Mouse (Mus musculus) intestine, postnatal 0 days (tissue): ENCODE data around the gene Ftl1. TPM values are rescaled to one million over a fixed set of nuclear protein-coding genes. Genes with fewer than 3 reads are reported as not detected.
"Not testable (repeated sequence)": the region's sequence is repeated elsewhere in the genome, so short reads cannot be mapped to it uniquely, and the experiment has no call there.

ENCODE experiments used
- ATAC-seq: fragments of 200-750 bp; cut with Nextera tagmentation; 2 replicates; pipeline ENCODE4 v1.8.0; 2017; ENCODE audit warnings: mild to moderate bottlenecking, moderate TSS enrichment, moderate library complexity
- H3K27ac ChIP-seq: fragments of 300-500 bp; sonication (generic); 2 replicates; pipeline ENCODE4 v1.5.1; 2014; ENCODE audit warnings: mild to moderate bottlenecking, low read depth, low read length, moderate library complexity
- H3K27me3 ChIP-seq: fragments of 300-500 bp; sonication (generic); replicated peaks from 2 replicates; pipeline ENCODE4 v1.6.1; 2014; ENCODE audit warnings: low read length, mixed read lengths; ENCODE audit not compliant: control insufficient read depth, insufficient read depth
- H3K36me3 ChIP-seq: fragments of 300-500 bp; sonication (generic); 2 replicates; pipeline ENCODE4 v1.6.1; 2014; ENCODE audit warnings: mild to moderate bottlenecking, moderate library complexity; ENCODE audit not compliant: control insufficient read depth, insufficient read depth
- H3K4me1 ChIP-seq: fragments of 300-500 bp; sonication (generic); replicated peaks from 2 replicates; pipeline ENCODE4 v1.6.1; 2014; ENCODE audit warnings: antibody characterized with exemption, low read length, mixed read lengths; ENCODE audit not compliant: control insufficient read depth, insufficient read depth
- H3K4me2 ChIP-seq: fragments of 300-500 bp; sonication (generic); replicated peaks from 2 replicates; pipeline ENCODE4 v1.6.1; 2014; ENCODE audit warnings: low read depth, mild to moderate bottlenecking, moderate library complexity
- H3K4me3 ChIP-seq: fragments of 300-500 bp; sonication (generic); 2 replicates; pipeline ENCODE4 v1.5.1; 2014; ENCODE audit warnings: low read depth, low read length
- H3K9ac ChIP-seq: fragments of 300-500 bp; sonication (generic); 2 replicates; pipeline ENCODE4 v1.6.1; 2014; ENCODE audit warnings: mild to moderate bottlenecking, low read depth, low read length
- H3K9me3 ChIP-seq: fragments of 300-500 bp; sonication (generic); 2 replicates; pipeline ENCODE4 v1.6.1; 2016; ENCODE audit warnings: mixed run types; ENCODE audit not compliant: control insufficient read depth
- CTCF ChIP-seq: sonication (generic); IDR thresholded peaks from 2 replicates; pipeline ENCODE4 v1.5.1; 2016; ENCODE audit warnings: low read depth, mild to moderate bottlenecking, control low read depth, antibody characterized with exemption, moderate library complexity
- whole genome bisulfite sequencing: fragments of 180-500 bp; shearing (Covaris S2); extraction: QIAGEN DNeasy Blood & Tissue Kit; methylation state at CpG from one replicate; pipeline ENCODE4 v1.1.7; 2014; 5-methylcytosine and 5-hydroxymethylcytosine counted together
- polyA plus RNA-seq: library from polyadenylated mRNA; unstranded; fragments of >200 nt; fragmentation: Nextera tagmentation; extraction: Ambion mirVana; gene quantifications from 2 replicates; pipeline ENCODE4 v1.2.1, GENCODE M21; 2015

The Ftl1 gene
- polyA plus RNA-seq, 1 experiment from 2014 or later: 14,059 TPM

DNA sequence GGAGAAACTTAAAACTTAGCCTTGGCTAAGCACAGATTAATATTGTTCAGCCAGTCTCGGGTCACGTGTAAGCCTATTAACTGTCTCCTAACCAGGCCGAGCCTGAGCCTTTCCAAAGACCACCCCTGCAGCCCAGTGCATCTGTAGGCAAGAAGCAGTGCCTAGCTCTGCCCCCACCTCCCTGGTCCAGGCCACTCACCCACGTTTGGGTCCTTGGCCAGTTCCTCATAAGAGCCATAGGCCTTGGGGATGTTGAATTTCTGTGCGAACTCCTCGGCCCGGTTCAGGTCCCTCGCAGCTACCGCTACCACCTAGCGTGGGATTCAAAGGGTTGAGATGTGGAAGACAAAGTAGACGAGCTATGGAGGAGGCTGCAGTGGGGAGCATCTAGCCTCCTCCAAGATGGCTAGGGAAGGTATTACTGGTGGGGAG is 28.2 kb upstream of the Ftl1 start:
- peak overlapping the region; percentile 39; the same call in 1 of the 2 replicates for H3K4me3 ChIP-seq
- ATAC-seq: 0 out of 2 replicates have a peak, but pooled peaks have one; percentile 4
- WGBS: 69% methylated on average over 11 of the region's 11 CpGs
- H3K27me3 ChIP-seq: no peaks in the 10 kb centered on the region
- peak overlapping the region; percentile 71 for H3K4me2 ChIP-seq
- H3K4me1 ChIP-seq: no peaks in the 10 kb centered on the region
- H3K9ac ChIP-seq: no peak overlapping the region
- TF ChIP-seq CTCF: no peak
- no peaks in the 10 kb centered on the region for H3K9me3 ChIP-seq
- H3K27ac ChIP-seq: no peak overlapping the region
- H3K36me3 ChIP-seq: peaks cover 6% of the 10 kb centered on the region; the same call in 1 of the 2 replicates

DNA sequence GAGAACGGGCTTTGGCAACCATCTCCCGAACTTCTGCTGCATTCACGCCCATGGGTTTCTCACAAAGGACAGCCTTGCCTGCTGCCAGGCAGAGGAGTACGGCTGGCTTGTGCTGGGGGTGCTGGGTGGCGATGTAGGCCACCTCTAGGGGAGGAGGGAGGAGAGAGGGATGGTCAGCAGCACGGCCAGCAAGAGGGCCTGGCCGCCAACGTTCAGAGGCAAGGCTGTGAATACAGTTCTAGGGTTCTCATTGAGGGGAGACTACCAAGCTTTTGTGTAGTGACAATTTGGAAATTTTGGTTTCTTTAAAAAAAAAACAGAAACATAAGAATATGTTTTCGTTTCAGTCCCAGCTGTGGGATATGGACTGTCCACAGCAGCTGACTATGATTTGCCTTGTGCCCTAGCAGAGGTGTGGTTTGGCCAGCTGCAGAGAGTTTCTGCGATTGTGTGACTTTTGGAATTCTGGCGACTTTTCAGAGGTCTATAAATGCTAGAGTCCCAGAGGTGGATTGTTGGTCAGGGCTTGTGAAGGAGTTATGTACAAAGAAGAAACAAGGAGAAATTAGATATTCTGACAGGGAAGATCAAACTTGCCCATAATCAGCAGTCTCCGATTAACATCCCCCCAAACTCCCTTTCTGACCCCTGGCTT is 27.2 kb upstream of the Ftl1 start, which contains the start of gene Gm45808:
Gene Gm45808, minus strand, starts transcription at position 51 of the 655 bp plus-strand sequence.
- Histone ChIP-seq H3K27ac (no peak within 1 kb of the TSS), H3K36me3 (no peaks in the 10 kb centered on the region), H3K9ac (no peak within 1 kb of the TSS), H3K9me3 (no peaks in the 10 kb centered on the region), H3K4me1 (no peaks in the 10 kb centered on the region), H3K4me2 (no peak within 1 kb of the TSS), H3K27me3 (no peaks in the 10 kb centered on the region), H3K4me3 (no peak within 1 kb of the TSS)
- no peak for ATAC-seq
- no peak for TF ChIP-seq CTCF
- WGBS: 79% methylated on average over 12 of the region's 12 CpGs

DNA sequence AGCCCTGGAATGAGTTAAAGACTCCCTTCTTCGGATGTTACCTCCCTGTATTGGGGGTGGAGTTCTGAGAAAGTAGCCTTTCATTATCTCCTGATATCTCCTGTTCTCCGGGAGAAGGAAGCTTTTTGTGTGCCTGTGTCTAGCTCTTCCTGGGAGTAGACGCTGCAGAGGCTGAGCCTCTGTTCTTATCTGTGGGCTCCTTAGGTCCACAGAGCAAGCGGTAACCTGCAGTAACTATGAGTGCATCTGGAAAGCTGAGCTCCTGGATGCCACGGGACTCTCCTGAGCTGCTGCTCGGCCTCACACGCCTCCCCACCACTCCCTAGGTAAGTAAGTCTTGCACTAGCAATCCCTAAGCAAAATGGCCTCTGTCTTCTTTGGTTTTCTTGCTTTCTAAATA is 26.5 kb upstream of the Ftl1 start:
- ATAC-seq: no peak
- Histone ChIP-seq H3K4me2 (no peak overlapping the region), H3K9ac (no peak overlapping the region), H3K36me3 (no peaks in the 10 kb centered on the region), H3K27ac (no peak overlapping the region), H3K9me3 (no peaks in the 10 kb centered on the region), H3K4me3 (no peak overlapping the region), H3K4me1 (no peaks in the 10 kb centered on the region), H3K27me3 (no peaks in the 10 kb centered on the region)
- no peak for TF ChIP-seq CTCF
- WGBS: 45% methylated on average over 7 of the region's 7 CpGs

DNA sequence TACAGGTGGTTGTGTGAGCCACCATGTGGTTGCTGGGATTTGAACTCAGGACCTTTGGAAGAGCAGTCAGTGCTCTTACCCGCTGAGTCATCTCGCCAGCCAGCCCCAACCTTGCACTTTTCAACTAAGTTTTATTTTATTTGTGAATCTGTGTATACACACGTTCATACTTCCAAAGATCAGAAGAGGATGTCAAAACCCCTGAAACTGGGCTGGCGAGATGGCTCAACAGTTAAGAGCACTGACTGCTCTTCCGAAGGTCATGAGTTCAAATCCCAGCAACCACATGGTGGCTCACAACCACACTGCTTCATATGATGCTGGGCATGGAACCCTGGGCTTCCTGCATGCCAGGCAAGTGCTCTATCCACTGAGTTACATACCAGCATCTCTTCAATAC is 25.3 kb upstream of the Ftl1 start:
- H3K4me3 ChIP-seq, ATAC-seq, H3K4me1 ChIP-seq, H3K36me3 ChIP-seq, H3K9me3 ChIP-seq, H3K27ac ChIP-seq, H3K27me3 ChIP-seq, H3K9ac ChIP-seq, H3K4me2 ChIP-seq: not testable (repeated sequence)
- WGBS: 93% methylated on average over 5 of the region's 5 CpGs

DNA sequence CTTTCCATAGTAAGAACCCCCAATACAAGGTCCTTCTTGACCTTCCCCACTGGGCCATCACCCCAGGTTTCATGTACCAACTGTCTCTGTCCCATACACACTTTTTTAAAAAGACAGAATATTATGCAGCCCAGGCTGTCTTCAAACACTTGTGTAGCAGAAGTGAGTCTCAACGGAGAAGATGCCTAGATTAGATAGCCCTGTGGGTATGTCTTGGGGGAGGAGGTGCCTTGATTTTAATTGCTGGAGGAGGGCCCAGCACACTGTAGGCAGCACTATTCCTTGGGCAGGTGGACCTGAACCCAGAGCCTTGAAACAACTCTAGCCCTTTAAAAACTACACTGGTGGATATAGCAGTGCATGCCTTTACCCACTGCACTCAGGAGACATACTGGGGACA is 22.5 kb upstream of the Ftl1 start:
- H3K4me3 ChIP-seq: no peak overlapping the region
- WGBS: 54% methylated on average over 1 of the region's 1 CpGs
- H3K27me3 ChIP-seq: no peaks in the 10 kb centered on the region
- H3K4me1 ChIP-seq: no peaks in the 10 kb centered on the region
- no peak overlapping the region for H3K27ac ChIP-seq
- no peak for TF ChIP-seq CTCF
- H3K9me3 ChIP-seq: no peaks in the 10 kb centered on the region
- H3K4me2 ChIP-seq: no peak overlapping the region
- no peaks in the 10 kb centered on the region for H3K36me3 ChIP-seq
- ATAC-seq: no peak
- H3K9ac ChIP-seq: no peak overlapping the region

DNA sequence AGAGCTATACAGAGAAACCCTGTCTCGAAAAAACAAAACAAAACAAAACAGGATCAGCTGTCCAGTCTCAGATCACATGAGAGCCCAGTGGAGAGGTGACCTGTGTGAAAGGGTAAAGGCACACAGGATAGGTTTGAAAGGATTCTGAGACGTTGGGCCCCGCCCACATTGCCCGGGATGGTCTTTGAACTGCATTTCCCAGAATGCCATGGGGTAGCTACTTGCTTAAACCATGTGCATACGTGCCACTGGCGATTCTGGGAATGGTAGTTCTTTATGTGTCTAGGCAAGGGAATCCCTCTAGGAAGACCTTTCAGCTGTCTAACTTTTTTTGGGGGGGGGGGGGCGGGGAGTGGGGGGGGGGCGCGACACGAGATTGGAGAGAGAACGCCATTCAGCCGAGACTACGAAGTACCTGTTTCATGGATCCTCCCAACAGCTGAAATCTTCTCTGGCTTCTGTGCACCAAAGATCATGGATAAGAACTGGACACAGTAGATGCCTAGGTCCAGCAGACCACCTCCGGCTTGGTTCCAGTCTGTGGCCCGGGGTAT is 21.8 kb upstream of the Ftl1 start, which contains the start of gene Tulp2:
Gene Tulp2, plus strand, starts transcription at position 504 of the 554 bp plus-strand sequence.
- H3K27ac ChIP-seq: no peak within 1 kb of the TSS
- 50% methylated on average over 15 of the region's 15 CpGs for WGBS
- H3K9me3 ChIP-seq: no peaks in the 10 kb centered on the region
- H3K4me3 ChIP-seq: no peak within 1 kb of the TSS
- TF ChIP-seq CTCF: no peak
- no peak within 1 kb of the TSS for H3K9ac ChIP-seq
- ATAC-seq: peak; percentile 67
- no peaks in the 10 kb centered on the region for H3K4me1 ChIP-seq
- H3K4me2 ChIP-seq: no peak within 1 kb of the TSS
- no peaks in the 10 kb centered on the region for H3K36me3 ChIP-seq
- no peaks in the 10 kb centered on the region for H3K27me3 ChIP-seq

DNA sequence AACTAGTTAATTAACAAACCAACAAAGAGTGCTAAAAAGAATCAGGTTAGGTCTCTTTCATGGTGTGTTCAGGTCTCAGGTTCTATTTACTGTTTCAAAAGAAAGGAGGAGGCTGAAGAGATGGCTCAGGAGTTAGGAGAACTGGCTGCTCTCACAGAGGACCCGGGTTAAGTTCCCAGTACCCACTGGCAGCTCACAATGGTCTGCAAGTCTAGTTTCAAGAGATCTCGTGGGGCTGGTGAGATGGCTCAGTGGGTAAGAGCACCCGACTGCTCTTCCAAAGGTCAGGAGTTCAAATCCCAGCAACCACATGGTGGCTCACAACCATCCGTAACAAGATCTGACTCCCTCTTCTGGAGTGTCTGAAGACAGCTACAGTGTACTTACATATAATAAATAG is 20.6 kb upstream of the Ftl1 start:
- H3K9ac ChIP-seq, H3K9me3 ChIP-seq, ATAC-seq, H3K4me3 ChIP-seq, H3K36me3 ChIP-seq, H3K27me3 ChIP-seq, H3K4me1 ChIP-seq, H3K27ac ChIP-seq, H3K4me2 ChIP-seq: not testable (repeated sequence)
- 76% methylated on average over 3 of the region's 4 CpGs for WGBS
